11 mouse cellular contexts compared by ENCODE assay signal in genomic region chr3:152121169-152122009, GRCm38 (mm10). TPM values are rescaled to one million over a fixed set of nuclear protein-coding genes. Genes with fewer than 3 reads are reported as not detected.
DNase-seq lines count a peak whose midpoint lies in the region; ATAC-seq and TF ChIP-seq lines count a peak whose summit lies in the region.
"Had no signal": no experiment of that assay in that cellular context is flagged by ENCODE, and none has a peak within 500 bp of the region (broad histone marks: within the 10 kb centered on the region; RNA-seq: fewer than 3 reads in every experiment).

No protein-coding gene starts in this region.

- H3K9ac ChIP-seq in heart, embryonic 12.5 days = no peak overlapping the region
- H3K9ac ChIP-seq in liver, embryonic 16.5 days (ENCODE audit: low read depth, low read length) = 0 out of 2 replicates have a peak overlapping the region, but pooled peaks have one; percentile 6
- no peak overlapping the region for H3K9ac ChIP-seq in forebrain, embryonic 16.5 days (replicated peaks; ENCODE audit: low read depth, low read length)

- H3K79me2 ChIP-seq in C2C12 (ENCODE audit: control insufficient read depth, insufficient read depth) = no peaks in the 10 kb centered on the region

- H3K79me3 ChIP-seq in C2C12 (ENCODE audit: low read depth) = no peaks in the 10 kb centered on the region

- TF ChIP-seq CTCF in C2C12 (IDR thresholded peaks at IDR 0.05; ENCODE audit: control insufficient read depth, insufficient read depth, insufficient read length) = no peak
- no peak for TF ChIP-seq CTCF in embryonic fibroblast, embryonic 13.5 days (IDR thresholded peaks at IDR 0.05; ENCODE audit: borderline replicate concordance, insufficient read depth, low read length)

- H3K4me1 ChIP-seq in heart, embryonic 12.5 days (replicated peaks) = peaks cover 56% of the 10 kb centered on the region
- peaks cover 13% of the 10 kb centered on the region; the same call in 1 of the 2 replicates for H3K4me1 ChIP-seq in embryonic fibroblast, embryonic 13.5 days (ENCODE audit: control insufficient read depth, insufficient read depth, low read length)
- peaks cover 35% of the 10 kb centered on the region for H3K4me1 ChIP-seq in liver, embryonic 16.5 days (ENCODE audit: control insufficient read depth, low read depth, low read length)
- peaks cover 4% of the 10 kb centered on the region; the same call in 1 of the 2 replicates for H3K4me1 ChIP-seq in forebrain, embryonic 16.5 days (replicated peaks; ENCODE audit: control insufficient read depth, insufficient read depth, low read length)
- H3K4me1 ChIP-seq: midbrain, embryonic 10.5 days had no signal

- ATAC-seq in heart, embryonic 12.5 days (ENCODE audit: insufficient number of reproducible peaks, low FRiP score) = no peak
- ATAC-seq in liver, embryonic 16.5 days (ENCODE audit: low read depth) = no peak
- no peak for ATAC-seq in forebrain, embryonic 16.5 days

- WGBS in heart, embryonic 12.5 days = 59% methylated on average over 11 of the region's 11 CpGs
- WGBS in liver, embryonic 16.5 days (ENCODE audit: insufficient replicate concordance) = 73% methylated on average over 11 of the region's 11 CpGs
- WGBS in forebrain, embryonic 16.5 days = 83% methylated on average over 11 of the region's 11 CpGs

- H3K4me3 ChIP-seq in heart, embryonic 12.5 days = no peak overlapping the region
- no peak overlapping the region for H3K4me3 ChIP-seq in C2C12 (ENCODE audit: insufficient read depth, poor library complexity, severe bottlenecking)
- no peak overlapping the region for H3K4me3 ChIP-seq in embryonic fibroblast, embryonic 13.5 days (ENCODE audit: insufficient read depth, low read length)
- no peak overlapping the region for H3K4me3 ChIP-seq in liver, embryonic 16.5 days (ENCODE audit: low read depth, low read length)
- H3K4me3 ChIP-seq in forebrain, embryonic 16.5 days (replicated peaks; ENCODE audit: low read length) = no peak overlapping the region
- H3K4me3 ChIP-seq: midbrain, embryonic 10.5 days had no signal

- intact Hi-C loops in heart, postnatal 25 days (cut with DNase I) = no loop called here

- H3K36me3 ChIP-seq in heart, embryonic 12.5 days = 0 out of 2 replicates have a peak, but pooled peaks cover 2% of the 10 kb centered on the region
- no peaks in the 10 kb centered on the region for H3K36me3 ChIP-seq in C2C12 (ENCODE audit: control insufficient read depth, insufficient read depth)
- no peaks in the 10 kb centered on the region for H3K36me3 ChIP-seq in liver, embryonic 16.5 days (ENCODE audit: control insufficient read depth, insufficient read depth)
- no peaks in the 10 kb centered on the region for H3K36me3 ChIP-seq in forebrain, embryonic 16.5 days (ENCODE audit: control insufficient read depth, insufficient read depth)
- H3K36me3 ChIP-seq: midbrain, embryonic 10.5 days had no signal

- H3K9me3 ChIP-seq in heart, embryonic 12.5 days (replicated peaks) = no peaks in the 10 kb centered on the region
- H3K9me3 ChIP-seq in liver, embryonic 16.5 days (replicated peaks; ENCODE audit: control insufficient read depth, low read length) = no peaks in the 10 kb centered on the region
- H3K9me3 ChIP-seq in forebrain, embryonic 16.5 days (ENCODE audit: control insufficient read depth, low read length) = no peaks in the 10 kb centered on the region
- H3K9me3 ChIP-seq: midbrain, embryonic 10.5 days had no signal

- TF ChIP-seq POLR2A in embryonic fibroblast, embryonic 13.5 days (IDR thresholded peaks at IDR 0.05; ENCODE audit: low read depth, low read length) = no peak

- H3ac ChIP-seq in C2C12 (ENCODE audit: control insufficient read depth, insufficient read length, low read depth) = peak overlapping the region; percentile 18

- no peaks in the 10 kb centered on the region for H3K27me3 ChIP-seq in heart, embryonic 12.5 days (replicated peaks)
- no peaks in the 10 kb centered on the region for H3K27me3 ChIP-seq in C2C12 (ENCODE audit: control insufficient read depth, insufficient read depth, insufficient read length)
- H3K27me3 ChIP-seq in liver, embryonic 16.5 days (ENCODE audit: control insufficient read depth, insufficient read depth, low read depth, low read length) = no peaks in the 10 kb centered on the region
- no peaks in the 10 kb centered on the region for H3K27me3 ChIP-seq in forebrain, embryonic 16.5 days (replicated peaks; ENCODE audit: control insufficient read depth, insufficient read depth, low read length)

- peak overlapping the region; percentile 30; the same call in 1 of the 2 replicates for H3K4me2 ChIP-seq in heart, embryonic 12.5 days
- no peak overlapping the region; the same call in 1 of the 2 replicates for H3K4me2 ChIP-seq in liver, embryonic 16.5 days (ENCODE audit: low read depth, low read length)
- H3K4me2 ChIP-seq in forebrain, embryonic 16.5 days (ENCODE audit: low read length) = no peak overlapping the region

- peak overlapping the region; percentile 77 for H3K27ac ChIP-seq in heart, embryonic 12.5 days (ENCODE audit: poor library complexity, severe bottlenecking)
- peak overlapping the region; percentile 82 for H3K27ac ChIP-seq in embryonic fibroblast, embryonic 13.5 days (ENCODE audit: insufficient read depth, low read length)
- peak overlapping the region; percentile 89 for H3K27ac ChIP-seq in liver, embryonic 16.5 days (ENCODE audit: low read length)
- no peak overlapping the region for H3K27ac ChIP-seq in forebrain, embryonic 16.5 days (ENCODE audit: low read length)
- H3K27ac ChIP-seq: midbrain, embryonic 10.5 days had no signal

- no peak for DNase-seq in heart, postnatal 25 days (ENCODE audit: low spot score)
- DNase-seq in embryo, embryonic 9.5 days (ENCODE audit: extremely low spot score) = no peak
- DNase-seq in MN1 (ENCODE audit: low spot score) = no peak
- DNase-seq: cerebellum, adult 9-10 months; thymus, postnatal 14 days had no signal

TF ChIP-seq in C2C12, 6 proteins besides CTCF, POLR2A, EP300 and RAD21:
- no peak for TF ChIP-seq USF1 (IDR thresholded peaks at IDR 0.05; ENCODE audit: low read depth)
- TF ChIP-seq MAX (IDR thresholded peaks at IDR 0.05) = peak; percentile 6
- no peak for TF ChIP-seq MYOG (IDR thresholded peaks at IDR 0.05; ENCODE audit: control insufficient read depth, extremely low read depth, insufficient read length)
TF ChIP-seq in C2C12: peak in this region for 1.

RNA-seq across cellular contexts. Expression of gene Gipc2, which starts 44.6 kb away (rescaled TPM):
- polyA plus RNA-seq in heart, embryonic 12.5 days (2016; fragmentation: Nextera tagmentation; extraction: Ambion mirVana) = 1.3 and 4.5 TPM in 2 replicates
- 1 to 10 TPM; 3.6 to 4.0 TPM for total RNA-seq in heart, postnatal 25 days (2021)
- 1.2 TPM for polyA plus RNA-seq in C2C12 (2012; fragmentation: generic; extraction: Trizol)
- polyA plus RNA-seq in embryonic fibroblast, embryonic 13.5 days (2011; ENCODE audit: insufficient read length, low read depth, missing spikeins) = 1.9 and 3.9 TPM in 2 replicates
- polyA plus RNA-seq in liver, embryonic 16.5 days (2015; fragmentation: Nextera tagmentation; extraction: Ambion mirVana) = 17.8 and 19.7 TPM in 2 replicates
- 4.0 and 4.1 TPM in 2 replicates for polyA plus RNA-seq in forebrain, embryonic 16.5 days (2015; fragmentation: Nextera tagmentation; extraction: Ambion mirVana)
